Mouse (Mus musculus) liver, embryonic 12.5 days (tissue): ENCODE measurements around the gene Slc35b2. TPM values are rescaled to one million over a fixed set of nuclear protein-coding genes. Genes with fewer than 3 reads are reported as not detected.
A peak's percentile ranks its signal among the peaks of the same experiment; 100 is the strongest.

Experiments
- ATAC-seq: fragments of 200-750 bp; cut with Nextera tagmentation; 2 replicates; pipeline ENCODE4 v1.8.0; 2017; ENCODE audit warnings: moderate number of reproducible peaks, mild to moderate bottlenecking, moderate library complexity
- H3K27ac ChIP-seq: fragments of 300-500 bp; sonication (generic); 2 replicates; pipeline ENCODE4 v1.5.1; 2016; ENCODE audit warnings: mild to moderate bottlenecking
- H3K27me3 ChIP-seq: fragments of 300-500 bp; sonication (generic); replicated peaks from 2 replicates; pipeline ENCODE4 v1.6.1; 2016; ENCODE audit warnings: mild to moderate bottlenecking, moderate library complexity
- H3K36me3 ChIP-seq: fragments of 300-500 bp; sonication (generic); 2 replicates; pipeline ENCODE4 v1.6.1; 2016; ENCODE audit warnings: mild to moderate bottlenecking, moderate library complexity
- H3K4me1 ChIP-seq: fragments of 300-500 bp; sonication (generic); 2 replicates; pipeline ENCODE4 v1.6.1; 2016
- H3K4me2 ChIP-seq: fragments of 300-500 bp; sonication (generic); 2 replicates; pipeline ENCODE4 v1.6.1; 2016; ENCODE audit warnings: mild to moderate bottlenecking, moderate library complexity
- H3K4me3 ChIP-seq: fragments of 300-500 bp; sonication (generic); 2 replicates; pipeline ENCODE4 v1.5.1; 2016; ENCODE audit warnings: mild to moderate bottlenecking, moderate library complexity
- H3K9ac ChIP-seq: fragments of 300-500 bp; sonication (generic); 2 replicates; pipeline ENCODE4 v1.6.1; 2016; ENCODE audit warnings: mild to moderate bottlenecking, moderate library complexity
- H3K9me3 ChIP-seq: fragments of 300-500 bp; sonication (generic); replicated peaks from 2 replicates; pipeline ENCODE4 v1.6.1; 2016; ENCODE audit warnings: mild to moderate bottlenecking, moderate library complexity
- WGBS: fragments of 180-500 bp; shearing (Covaris S2); methylation state at CpG from one replicate; pipeline ENCODE4 v1.1.7; 2016; ENCODE audit not compliant: insufficient replicate concordance; 5-methylcytosine and 5-hydroxymethylcytosine counted together
- polyA plus RNA-seq: library from polyadenylated mRNA; unstranded; fragments of >200 nt; fragmentation: Nextera tagmentation; extraction: Ambion mirVana; gene quantifications from 2 replicates; pipeline ENCODE4 v1.2.1, GENCODE M21; 2016

Slc35b2 gene
- polyA plus RNA-seq, 1 experiment from 2014 or later = 72.5 TPM

- Histone ChIP-seq H3K36me3 (peaks cover 29% of the 10 kb centered on the region), H3K9ac (peak overlapping the region; percentile 35; the same call in 1 of the 2 replicates), H3K4me1 (peaks cover 76% of the 10 kb centered on the region), H3K27me3 (no peaks in the 10 kb centered on the region), H3K9me3 (no peaks in the 10 kb centered on the region), H3K4me3 (no peak overlapping the region), H3K27ac (peak overlapping the region; percentile 92), H3K4me2 (peak overlapping the region; percentile 50)
- 4% methylated on average over 2 of the region's 2 CpGs for WGBS
- ATAC-seq = peak; percentile 25
These were observed 17.9 kb downstream of the Slc35b2 start for GRCm38 (mm10) chr17:45581567-45581983.

GRCm38 (mm10) chr17:45582188-45582587 lies 18.5 kb downstream of the Slc35b2 start:
- Histone ChIP-seq H3K9ac (peak overlapping the region; percentile 23; the same call in 1 of the 2 replicates), H3K9me3 (no peaks in the 10 kb centered on the region), H3K36me3 (peaks cover 35% of the 10 kb centered on the region), H3K4me2 (peak overlapping the region; percentile 50), H3K27me3 (no peaks in the 10 kb centered on the region), H3K4me1 (peaks cover 77% of the 10 kb centered on the region), H3K27ac (peak overlapping the region; percentile 92), H3K4me3 (no peak overlapping the region)
- 37% methylated on average over 6 of the region's 6 CpGs for WGBS
- peak; percentile 77 for ATAC-seq

GRCm38 (mm10) chr17:45582715-45583355 lies 19.2 kb downstream of the Slc35b2 start:
- H3K27ac ChIP-seq = peak overlapping the region; percentile 92
- no peaks in the 10 kb centered on the region for H3K9me3 ChIP-seq
- H3K9ac ChIP-seq = peak overlapping the region; percentile 23
- WGBS = 47% methylated on average over 6 of the region's 6 CpGs
- H3K4me3 ChIP-seq = no peak overlapping the region
- H3K4me1 ChIP-seq = peaks cover 77% of the 10 kb centered on the region
- H3K36me3 ChIP-seq = peaks cover 42% of the 10 kb centered on the region
- ATAC-seq = peak; percentile 38
- H3K4me2 ChIP-seq = peak overlapping the region; percentile 50
- no peaks in the 10 kb centered on the region for H3K27me3 ChIP-seq

DNA sequence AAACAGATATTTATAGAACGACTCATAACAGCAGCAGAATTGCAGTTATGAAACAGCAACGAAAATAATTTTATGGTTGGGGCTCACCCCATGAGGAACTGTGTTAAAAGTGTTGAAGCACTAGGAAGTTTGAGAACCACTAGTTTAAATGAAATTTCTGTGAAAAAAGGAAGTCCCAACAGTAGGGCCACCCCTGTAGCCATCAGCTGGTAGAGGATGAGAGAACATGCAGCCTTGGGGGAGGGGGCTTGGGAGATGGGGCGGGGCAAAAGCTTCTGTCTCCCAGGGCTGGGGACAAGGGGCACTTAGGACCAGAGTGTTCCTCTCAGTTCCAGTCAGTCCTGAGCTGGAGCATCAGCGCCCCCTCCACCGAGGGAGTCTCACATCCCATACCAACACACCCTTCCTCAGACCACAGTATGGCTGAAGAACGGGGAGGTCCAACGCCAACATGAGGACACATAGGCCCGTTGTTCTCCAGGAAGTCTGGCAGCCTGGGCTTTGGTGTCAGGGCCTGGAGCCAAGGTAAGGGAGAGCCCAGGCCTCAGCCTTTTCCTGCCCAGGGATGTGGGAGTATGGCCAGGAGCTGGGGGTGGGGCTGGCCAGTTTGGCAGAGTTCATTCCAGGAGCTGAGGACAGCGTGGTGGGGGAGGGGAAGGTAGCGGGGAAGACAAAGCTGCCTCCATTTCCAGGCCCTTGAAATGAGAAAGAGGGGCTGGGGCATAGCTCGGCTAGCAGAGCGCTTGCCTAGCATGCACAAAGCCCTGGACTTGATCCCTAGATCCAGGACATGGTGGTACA lies 20.6 kb downstream of the Slc35b2 start:
- WGBS = 48% methylated on average over 12 of the region's 12 CpGs
- 0 out of 2 replicates have a peak overlapping the region, but pooled peaks have one; percentile 2 for H3K4me2 ChIP-seq
- H3K4me3 ChIP-seq = no peak overlapping the region
- 0 out of 2 replicates have a peak overlapping the region, but pooled peaks have one; percentile 8 for H3K9ac ChIP-seq
- H3K27me3 ChIP-seq = no peaks in the 10 kb centered on the region
- H3K4me1 ChIP-seq = peaks cover 68% of the 10 kb centered on the region
- no peaks in the 10 kb centered on the region for H3K9me3 ChIP-seq
- peaks cover 56% of the 10 kb centered on the region for H3K36me3 ChIP-seq
- peak overlapping the region; percentile 92 for H3K27ac ChIP-seq
- ATAC-seq = no peak

GRCm38 (mm10) chr17:45584939-45585678 lies 21.4 kb downstream of the Slc35b2 start:
- Histone ChIP-seq H3K27ac (peak overlapping the region; percentile 92), H3K4me1 (peaks cover 70% of the 10 kb centered on the region), H3K4me3 (no peak overlapping the region), H3K9ac (no peak overlapping the region), H3K9me3 (no peaks in the 10 kb centered on the region), H3K4me2 (peak overlapping the region; percentile 10; the same call in 1 of the 2 replicates), H3K27me3 (no peaks in the 10 kb centered on the region), H3K36me3 (peaks cover 64% of the 10 kb centered on the region)
- ATAC-seq = peak; percentile 38
- 34% methylated on average over 14 of the region's 14 CpGs for WGBS

DNA sequence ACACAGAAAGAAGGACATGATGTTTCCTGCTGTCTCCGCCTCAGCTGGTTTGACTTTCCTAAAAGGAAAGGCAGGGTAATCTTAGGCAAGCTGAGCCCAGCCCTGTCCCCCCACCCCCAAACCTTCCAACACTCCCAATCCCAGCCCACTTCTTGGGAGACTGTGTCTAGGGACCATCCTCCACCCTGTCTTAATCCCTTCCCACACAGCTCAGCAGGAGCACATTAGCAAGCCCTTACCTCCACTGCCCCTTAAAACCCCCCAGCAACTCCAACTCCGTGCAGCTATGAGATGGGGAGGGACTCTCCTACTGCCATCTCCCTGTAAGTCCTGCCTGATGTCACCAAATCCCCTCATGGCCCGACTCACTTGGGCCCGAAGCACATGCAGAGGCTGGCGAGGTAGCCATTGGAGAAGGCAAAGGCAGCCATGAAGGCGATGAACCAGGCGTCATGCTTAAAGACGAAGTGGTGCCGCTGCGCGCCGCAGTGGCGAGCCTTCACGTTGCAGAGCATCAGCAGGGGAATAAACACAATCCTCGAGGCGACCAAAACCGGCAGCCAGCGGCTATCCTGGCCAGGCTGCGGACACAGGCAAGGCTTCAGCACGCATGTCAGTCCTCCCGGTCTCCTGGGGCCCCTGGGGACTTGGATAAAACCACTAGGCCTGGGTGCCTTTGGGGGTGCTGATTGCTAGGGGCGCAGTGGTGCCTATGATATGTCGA lies 22.2 kb downstream of the Slc35b2 start:
- WGBS = 72% methylated on average over 23 of the region's 23 CpGs
- ATAC-seq = no peak
- Histone ChIP-seq H3K4me2 (peak overlapping the region; percentile 10; the same call in 1 of the 2 replicates), H3K27me3 (no peaks in the 10 kb centered on the region), H3K9me3 (no peaks in the 10 kb centered on the region), H3K4me1 (peaks cover 73% of the 10 kb centered on the region), H3K4me3 (no peak overlapping the region), H3K27ac (peak overlapping the region; percentile 92), H3K36me3 (peaks cover 72% of the 10 kb centered on the region), H3K9ac (0 out of 2 replicates have a peak overlapping the region, but pooled peaks have one; percentile 10)

DNA sequence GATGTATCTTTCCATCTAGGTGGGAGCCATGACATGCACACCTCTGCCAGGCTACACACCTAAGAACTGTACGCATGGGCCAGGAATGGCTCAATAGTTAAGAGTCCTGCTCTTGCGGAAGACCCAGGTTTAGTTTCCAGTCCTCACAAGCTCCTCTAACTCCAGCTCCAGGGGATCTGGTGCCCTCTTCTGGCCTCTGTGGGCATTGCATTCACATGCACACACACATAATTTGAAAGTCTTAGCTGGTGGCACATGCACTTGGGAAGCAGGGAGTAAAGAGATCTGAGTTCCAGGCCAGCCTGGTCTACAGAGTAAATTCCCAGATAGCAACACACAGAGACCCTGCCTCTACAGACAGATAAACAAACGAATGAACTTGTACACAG lies 22.8 kb downstream of the Slc35b2 start:
- Histone ChIP-seq H3K9me3 (no peaks in the 10 kb centered on the region), H3K27me3 (no peaks in the 10 kb centered on the region), H3K4me2 (0 out of 2 replicates have a peak overlapping the region, but pooled peaks have one; percentile 10), H3K4me1 (peaks cover 73% of the 10 kb centered on the region), H3K27ac (no peak overlapping the region), H3K9ac (0 out of 2 replicates have a peak overlapping the region, but pooled peaks have one; percentile 10), H3K36me3 (peaks cover 78% of the 10 kb centered on the region), H3K4me3 (no peak overlapping the region)
- ATAC-seq = no peak
- 94% methylated on average over 3 of the region's 3 CpGs for WGBS

- H3K36me3 ChIP-seq = peaks cover 87% of the 10 kb centered on the region
- H3K27ac ChIP-seq = no peak overlapping the region
- no peak overlapping the region for H3K9ac ChIP-seq
- no peaks in the 10 kb centered on the region for H3K27me3 ChIP-seq
- H3K9me3 ChIP-seq = no peaks in the 10 kb centered on the region
- H3K4me3 ChIP-seq = no peak overlapping the region
- H3K4me2 ChIP-seq = no peak overlapping the region
- ATAC-seq = no peak
- 87% methylated on average over 7 of the region's 7 CpGs for WGBS
- peaks cover 73% of the 10 kb centered on the region for H3K4me1 ChIP-seq
These were observed 24.7 kb downstream of the Slc35b2 start for GRCm38 (mm10) chr17:45588370-45588769.

DNA sequence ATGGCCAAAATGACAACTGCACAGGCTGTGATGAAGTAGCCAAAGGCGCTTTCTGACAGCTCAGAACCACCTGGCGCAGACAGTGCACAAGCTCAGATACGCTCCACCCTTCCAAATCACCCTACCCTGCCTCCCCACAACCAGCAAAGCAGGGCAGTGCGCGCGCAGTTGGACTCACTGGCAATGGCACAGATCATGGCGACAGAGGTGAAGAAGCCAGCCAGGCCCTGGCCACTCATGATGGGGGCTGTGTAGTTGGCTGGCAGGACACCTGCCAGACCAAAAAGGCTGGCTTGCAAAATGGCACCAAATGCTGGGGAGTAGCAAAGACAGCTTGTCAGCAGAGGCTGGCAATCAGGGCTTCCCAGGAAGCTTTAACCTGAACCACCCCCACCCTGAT lies 25.6 kb downstream of the Slc35b2 start:
- 98% methylated on average over 7 of the region's 7 CpGs for WGBS
- H3K9ac ChIP-seq = no peak overlapping the region
- no peaks in the 10 kb centered on the region for H3K9me3 ChIP-seq
- no peak overlapping the region for H3K27ac ChIP-seq
- H3K36me3 ChIP-seq = peaks cover 82% of the 10 kb centered on the region
- no peak for ATAC-seq
- H3K4me1 ChIP-seq = peaks cover 73% of the 10 kb centered on the region
- H3K27me3 ChIP-seq = no peaks in the 10 kb centered on the region
- no peak overlapping the region for H3K4me3 ChIP-seq
- no peak overlapping the region for H3K4me2 ChIP-seq

GRCm38 (mm10) chr17:45589844-45590243 lies 26.2 kb downstream of the Slc35b2 start:
- no peak overlapping the region for H3K4me3 ChIP-seq
- 87% methylated on average over 8 of the region's 8 CpGs for WGBS
- no peaks in the 10 kb centered on the region for H3K9me3 ChIP-seq
- no peak overlapping the region for H3K9ac ChIP-seq
- no peaks in the 10 kb centered on the region for H3K27me3 ChIP-seq
- peaks cover 73% of the 10 kb centered on the region for H3K4me1 ChIP-seq
- no peak overlapping the region for H3K4me2 ChIP-seq
- no peak overlapping the region for H3K27ac ChIP-seq
- no peak for ATAC-seq
- H3K36me3 ChIP-seq = peaks cover 76% of the 10 kb centered on the region

DNA sequence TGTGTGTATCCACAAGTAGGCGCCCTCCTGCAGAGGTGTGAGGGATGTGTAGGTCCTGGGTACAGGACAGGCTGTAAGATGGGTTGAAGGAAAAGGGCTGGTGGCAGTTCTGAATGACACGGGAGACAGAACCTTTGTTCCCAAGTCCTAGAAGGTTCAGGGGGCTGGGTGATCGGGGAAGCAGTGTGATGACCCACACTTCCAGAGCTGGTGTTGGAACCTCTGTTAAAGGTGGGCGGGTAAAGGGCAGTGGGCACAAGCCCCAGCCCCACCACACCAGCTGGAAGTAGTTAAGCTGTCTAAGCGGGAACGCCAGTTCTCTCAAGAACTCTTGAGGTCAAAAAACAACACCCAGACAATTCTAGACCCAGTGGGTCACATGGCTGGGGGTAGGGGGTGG lies 26.7 kb downstream of the Slc35b2 start:
- H3K9me3 ChIP-seq = no peaks in the 10 kb centered on the region
- WGBS = 90% methylated on average over 6 of the region's 6 CpGs
- H3K27ac ChIP-seq = no peak overlapping the region
- H3K36me3 ChIP-seq = peaks cover 70% of the 10 kb centered on the region
- H3K4me1 ChIP-seq = peaks cover 67% of the 10 kb centered on the region
- no peak overlapping the region for H3K4me3 ChIP-seq
- H3K27me3 ChIP-seq = no peaks in the 10 kb centered on the region
- no peak for ATAC-seq
- no peak overlapping the region for H3K4me2 ChIP-seq
- no peak overlapping the region for H3K9ac ChIP-seq
